Mouse (Mus musculus) G1E (cell line): ENCODE results near the gene Dnaaf5.

Source experiments
- CTCF ChIP-seq: IDR thresholded peaks from 2 replicates; pipeline ENCODE4 v1.5.1; 2012; ENCODE audit warnings: low read depth, low read length, inconsistent platforms, mixed read lengths
- GATA2 ChIP-seq: IDR thresholded peaks from 2 replicates; pipeline ENCODE4 v1.6.1; 2012; ENCODE audit warnings: low read depth, low read length, inconsistent platforms, borderline replicate concordance

DNA sequence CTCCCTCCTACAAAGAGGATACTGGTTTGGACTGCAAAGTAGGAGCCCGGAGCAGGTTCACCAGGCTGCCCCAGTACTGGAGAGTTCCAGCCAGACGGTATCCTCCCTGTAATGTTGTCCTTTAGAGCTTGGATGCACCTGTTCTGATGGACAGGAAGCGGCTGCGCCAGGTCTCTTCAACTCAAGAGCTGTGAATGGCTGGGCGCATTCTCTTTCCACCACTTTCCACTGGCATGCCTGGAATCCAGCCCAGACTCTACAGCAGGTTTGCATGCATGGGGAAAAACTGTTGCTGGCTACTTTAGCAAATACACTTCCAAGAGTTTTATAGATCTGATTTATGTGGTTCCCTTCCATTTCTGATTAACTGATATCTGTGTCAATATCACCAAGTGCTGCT is 8.7 kb upstream of the Dnaaf5 start:
- TF ChIP-seq CTCF (no peak), GATA2 (no peak)
